Mouse (Mus musculus) liver, postnatal 0 days (tissue): ENCODE results near the gene Ltbr.

Experiments
- CTCF ChIP-seq: sonication (generic); IDR thresholded peaks from 2 replicates; pipeline ENCODE4 v1.5.1; 2016; ENCODE audit warnings: antibody characterized with exemption, low read depth
- EP300 ChIP-seq: IDR thresholded peaks from 2 replicates; pipeline ENCODE4 v1.6.1; 2016; ENCODE audit warnings: antibody characterized with exemption, low read depth, mild to moderate bottlenecking

DNA sequence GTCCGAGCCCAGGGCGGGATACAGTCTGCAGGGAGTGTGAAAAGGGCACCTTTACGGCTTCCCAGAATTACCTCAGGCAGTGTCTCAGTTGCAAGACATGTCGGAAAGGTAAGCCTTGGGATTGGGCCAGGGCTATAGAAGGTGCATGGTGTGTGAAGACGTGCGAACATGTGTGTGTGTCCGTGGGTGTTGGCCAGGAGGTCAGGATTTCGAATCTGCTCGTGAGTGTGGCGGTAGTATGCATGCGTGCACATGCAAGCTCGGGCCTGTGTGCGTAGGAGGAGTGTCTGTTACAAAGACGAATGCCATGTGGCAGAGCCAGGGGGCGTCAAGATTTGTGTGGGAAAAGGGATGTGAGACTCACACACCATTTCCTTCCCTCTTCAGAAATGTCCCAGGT is 43.6 kb upstream of the Ltbr start:
- TF ChIP-seq CTCF (no peak), EP300 (no peak)
